Mouse (Mus musculus): ENCODE results near the gene Slc9a4.
"Not testable (repeated sequence)": the region's sequence is repeated elsewhere in the genome, so short reads cannot be mapped to it uniquely, and the experiment has no call there.

Slc9a4 gene

DNA sequence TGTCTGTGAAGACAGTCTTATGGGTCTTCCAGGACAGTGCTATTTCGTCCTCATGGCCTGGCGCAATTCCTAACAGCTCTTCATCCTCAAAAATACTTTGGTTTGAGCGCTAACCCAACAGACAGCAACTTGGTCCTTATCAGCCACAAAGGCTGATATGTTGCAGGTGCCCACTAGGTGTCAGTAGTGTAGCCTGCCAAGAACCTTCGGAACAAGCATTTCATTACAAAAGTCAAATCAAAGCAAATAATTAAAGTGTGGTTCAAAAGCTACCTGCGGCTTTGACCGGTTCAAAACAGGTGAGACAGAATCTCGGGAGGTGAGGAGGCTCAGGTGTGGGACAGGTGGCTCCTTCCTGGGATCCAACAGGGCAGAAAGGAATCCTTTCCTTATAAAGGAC lies at the start of gene Slc9a4:
TSS of gene Slc9a4 (plus strand) at position 298 of the 400 bp plus-strand sequence.
- peak; percentile 13 for DNase-seq (ENCODE audit: low read depth)

DNA sequence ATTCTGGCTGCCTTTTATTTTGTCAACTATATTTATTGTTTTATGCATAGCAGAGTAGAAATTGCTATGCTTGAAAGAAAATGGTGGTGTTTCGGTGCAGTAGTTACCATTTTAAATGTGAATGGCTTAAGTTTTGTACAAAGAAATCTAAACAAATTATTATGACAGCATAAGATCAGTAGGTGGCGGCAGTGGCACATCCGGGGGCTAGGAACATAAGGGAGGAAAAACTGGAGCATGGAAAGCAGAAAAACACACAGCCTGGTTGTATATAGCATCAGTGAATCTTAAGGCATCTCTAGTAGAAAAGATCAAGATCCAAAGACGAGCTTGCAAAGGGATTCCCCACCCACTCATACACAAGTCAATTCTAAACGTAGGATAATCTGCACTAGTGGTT lies 42.3 kb upstream of the Slc9a4 start:
- no peak for DNase-seq (ENCODE audit: low read depth)

DNA sequence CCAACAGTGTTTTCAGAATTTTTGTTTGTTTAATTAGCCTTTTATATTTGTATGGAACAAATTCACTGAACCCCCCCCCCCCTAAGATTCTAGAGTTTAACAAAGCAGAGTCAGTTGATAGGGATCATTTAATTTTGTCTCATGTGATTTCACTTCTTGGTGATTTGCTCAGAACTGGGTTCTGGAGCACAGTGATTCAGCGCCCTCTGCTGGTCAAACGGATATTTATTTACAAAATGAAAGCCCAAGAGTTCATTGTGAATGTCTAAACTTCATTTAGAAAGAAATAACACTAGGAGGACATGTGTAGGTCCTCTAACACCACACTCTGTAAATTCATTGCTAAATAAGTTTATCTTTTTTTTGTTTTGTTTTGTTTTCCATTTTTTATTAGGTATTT lies 35.2 kb upstream of the Slc9a4 start:
- DNase-seq (ENCODE audit: low read depth) = peak; percentile 63

DNA sequence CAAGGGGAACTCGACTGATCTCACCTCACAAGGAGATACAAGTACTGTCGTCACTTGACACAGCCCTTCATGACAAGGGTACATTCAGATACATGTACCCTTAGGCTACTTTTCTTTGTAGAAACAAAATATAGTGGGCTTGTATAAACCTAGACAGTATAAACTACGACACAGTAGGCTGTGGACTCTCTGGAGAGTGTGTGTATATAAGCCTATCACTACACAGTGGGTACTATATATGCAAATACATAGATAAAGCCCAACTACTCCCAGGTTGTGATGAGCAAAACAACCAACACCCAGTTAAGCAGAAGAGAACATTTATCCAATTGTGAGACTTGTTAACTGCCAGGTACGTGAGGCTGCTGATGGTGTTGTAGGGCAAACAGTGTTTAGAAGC lies 33.2 kb upstream of the Slc9a4 start:
- no peak for DNase-seq (ENCODE audit: low read depth)

DNA sequence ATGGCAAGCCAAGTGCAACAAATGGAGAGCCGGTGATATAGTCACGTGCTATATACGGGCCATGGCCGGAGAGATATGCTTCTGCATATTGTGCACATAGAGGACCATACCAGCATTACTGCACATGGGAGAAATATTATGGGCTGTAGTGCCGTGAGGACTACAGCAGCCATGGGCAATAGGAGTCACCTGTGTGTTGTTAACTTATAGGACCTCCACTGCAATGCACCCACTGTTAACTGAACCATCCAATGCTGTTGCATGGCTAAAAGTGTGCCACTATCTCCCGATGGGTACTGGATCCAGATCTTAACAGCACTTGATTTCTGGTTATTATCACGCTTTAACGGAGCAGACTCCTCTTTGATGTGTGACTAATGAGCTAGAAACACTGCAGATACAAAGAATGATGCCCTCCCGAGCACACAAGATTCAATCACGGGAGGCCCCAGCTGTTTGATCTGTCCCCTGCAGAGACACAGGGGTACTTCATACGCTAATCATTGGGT lies 32.8 kb upstream of the Slc9a4 start:
- no peak for DNase-seq (ENCODE audit: low read depth)

DNA sequence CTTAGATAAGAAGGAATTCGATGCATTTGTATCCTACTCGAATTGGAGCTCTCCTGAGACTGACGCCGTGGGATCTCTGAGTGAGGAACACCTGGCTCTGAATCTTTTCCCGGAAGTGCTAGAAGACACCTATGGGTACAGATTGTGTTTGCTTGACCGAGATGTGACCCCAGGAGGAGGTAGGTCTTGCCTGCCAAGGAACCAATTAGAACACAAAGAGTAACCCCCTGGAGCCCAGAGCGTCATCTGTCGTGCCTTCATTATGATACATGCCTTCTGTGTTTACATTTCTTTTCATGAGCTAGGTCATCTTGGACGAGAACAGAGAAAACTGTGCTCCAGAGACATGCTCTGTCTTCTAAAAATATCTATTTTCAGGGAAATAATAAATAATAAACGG lies 32.1 kb upstream of the Slc9a4 start:
- no peak for DNase-seq (ENCODE audit: low read depth)

DNA sequence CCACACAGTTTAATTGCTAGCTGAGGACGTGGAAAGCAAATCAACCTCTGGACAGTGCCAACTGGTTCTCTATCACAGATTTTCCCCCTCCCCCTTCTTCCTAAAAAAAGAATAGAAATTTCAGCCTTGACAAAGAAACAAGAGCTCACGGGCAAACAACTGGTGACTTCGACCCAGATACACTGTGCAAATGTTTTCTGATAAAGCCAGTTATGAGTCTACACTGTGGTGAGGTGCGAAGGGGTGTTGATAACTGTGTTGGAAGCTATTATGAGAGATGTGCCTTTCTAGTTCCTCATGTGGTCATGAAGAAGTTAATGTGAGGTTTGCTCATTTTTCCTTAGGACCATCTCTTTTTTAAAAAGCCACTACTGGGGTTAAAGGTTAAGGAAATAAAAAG lies 10.5 kb upstream of the Slc9a4 start:
- DNase-seq (ENCODE audit: low read depth) = no peak

DNA sequence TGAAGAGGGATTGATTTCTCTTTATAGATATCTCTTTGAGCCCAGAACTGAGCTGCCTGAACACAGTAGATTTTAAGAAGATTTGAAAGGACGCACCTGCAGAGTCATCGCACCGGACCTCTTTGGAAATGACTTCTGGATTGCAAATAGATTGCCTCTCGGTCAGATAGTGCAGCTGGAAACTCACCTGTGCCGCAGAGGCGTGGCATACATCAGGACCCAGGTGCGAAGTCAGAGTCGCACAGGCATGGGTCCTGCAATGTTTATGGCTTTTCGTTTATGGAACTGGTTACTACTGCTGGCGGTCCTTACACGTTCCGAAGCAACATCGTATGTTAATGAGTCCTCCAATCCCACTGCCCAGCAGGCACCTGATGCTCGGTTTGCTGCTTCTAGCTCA lies 388 bp downstream of the Slc9a4 start:
- no peak for DNase-seq (ENCODE audit: low read depth)

DNA sequence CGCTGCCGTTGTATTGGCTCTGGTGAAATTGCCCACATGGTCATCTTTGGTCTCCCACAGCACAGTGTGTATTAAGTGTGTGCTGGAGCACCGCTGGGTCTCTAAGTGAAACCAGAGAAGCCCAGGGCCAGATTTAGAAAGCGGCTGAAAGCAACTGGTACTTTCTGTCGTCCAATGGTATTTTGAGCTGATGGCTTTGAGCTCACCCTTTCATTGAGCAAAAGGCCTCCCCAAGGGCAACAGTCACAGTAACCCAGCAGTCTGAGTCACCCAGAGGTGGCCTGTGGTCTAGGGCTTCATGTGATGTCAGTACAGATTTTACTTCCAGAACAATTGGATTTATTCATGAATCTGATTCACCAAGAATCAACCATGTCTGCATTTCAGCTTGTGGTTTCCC lies 6.9 kb downstream of the Slc9a4 start:
- DNase-seq (ENCODE audit: low read depth) = no peak

DNA sequence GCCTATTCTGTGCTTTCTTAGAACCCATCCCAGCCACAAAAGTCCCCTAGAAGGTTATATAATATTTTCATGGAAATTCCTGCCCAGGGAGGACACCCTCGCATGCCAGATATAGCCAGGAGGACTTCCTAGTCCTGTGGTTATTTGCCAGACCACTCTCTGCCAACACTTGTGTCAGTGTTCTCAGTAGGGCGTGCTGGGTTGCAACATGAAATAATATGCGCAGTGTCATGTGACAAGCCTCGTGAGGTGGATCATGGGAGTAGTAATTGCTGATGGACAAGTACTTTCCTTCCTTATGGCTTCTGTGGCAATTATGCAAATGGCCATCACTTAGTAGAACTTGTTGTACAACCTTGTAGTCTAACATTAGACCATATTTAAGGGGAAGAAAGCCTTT lies 11.1 kb downstream of the Slc9a4 start:
- DNase-seq (ENCODE audit: low read depth) = no peak

DNA sequence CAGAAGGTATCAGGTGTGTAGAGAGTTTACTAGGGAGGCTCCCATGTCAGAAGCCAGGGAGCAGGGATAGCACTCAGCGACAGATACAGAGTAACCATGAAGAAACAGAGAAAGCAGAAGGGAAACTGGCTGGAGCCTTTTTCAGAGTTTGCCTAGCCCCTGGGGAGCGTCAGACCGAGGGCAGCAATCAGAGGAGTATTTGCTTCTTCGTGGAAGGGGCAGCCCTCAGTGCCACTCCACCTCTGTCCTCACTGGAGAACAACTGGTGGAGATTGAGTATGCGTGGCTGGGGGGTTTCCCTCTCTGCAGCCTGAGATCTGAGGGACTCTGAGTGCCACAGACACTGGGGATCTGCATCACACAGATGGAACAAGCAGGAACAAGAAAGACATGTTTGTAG lies 17.9 kb downstream of the Slc9a4 start:
- DNase-seq (ENCODE audit: low read depth) = no peak

DNA sequence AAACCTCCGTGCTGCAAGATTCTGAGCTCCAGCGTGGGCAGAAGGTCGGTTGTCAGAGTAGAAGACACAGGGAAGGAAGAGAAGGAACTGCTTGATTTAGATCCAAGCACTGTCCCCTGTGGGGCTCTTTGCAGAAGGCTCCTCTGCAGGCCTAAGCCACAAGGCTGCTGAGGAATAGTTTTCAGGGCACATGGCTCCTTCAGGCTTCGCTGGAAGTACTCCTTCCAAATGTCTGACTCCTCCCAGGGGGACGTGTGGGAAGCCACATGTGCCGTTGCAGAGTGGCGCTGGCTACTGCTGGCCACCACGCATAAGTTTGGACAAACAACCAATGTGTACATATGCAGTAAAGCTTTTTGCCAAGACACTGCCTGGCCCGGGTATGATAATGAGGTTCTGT lies 19.8 kb downstream of the Slc9a4 start:
- not testable (repeated sequence) for DNase-seq (ENCODE audit: low read depth)

DNA sequence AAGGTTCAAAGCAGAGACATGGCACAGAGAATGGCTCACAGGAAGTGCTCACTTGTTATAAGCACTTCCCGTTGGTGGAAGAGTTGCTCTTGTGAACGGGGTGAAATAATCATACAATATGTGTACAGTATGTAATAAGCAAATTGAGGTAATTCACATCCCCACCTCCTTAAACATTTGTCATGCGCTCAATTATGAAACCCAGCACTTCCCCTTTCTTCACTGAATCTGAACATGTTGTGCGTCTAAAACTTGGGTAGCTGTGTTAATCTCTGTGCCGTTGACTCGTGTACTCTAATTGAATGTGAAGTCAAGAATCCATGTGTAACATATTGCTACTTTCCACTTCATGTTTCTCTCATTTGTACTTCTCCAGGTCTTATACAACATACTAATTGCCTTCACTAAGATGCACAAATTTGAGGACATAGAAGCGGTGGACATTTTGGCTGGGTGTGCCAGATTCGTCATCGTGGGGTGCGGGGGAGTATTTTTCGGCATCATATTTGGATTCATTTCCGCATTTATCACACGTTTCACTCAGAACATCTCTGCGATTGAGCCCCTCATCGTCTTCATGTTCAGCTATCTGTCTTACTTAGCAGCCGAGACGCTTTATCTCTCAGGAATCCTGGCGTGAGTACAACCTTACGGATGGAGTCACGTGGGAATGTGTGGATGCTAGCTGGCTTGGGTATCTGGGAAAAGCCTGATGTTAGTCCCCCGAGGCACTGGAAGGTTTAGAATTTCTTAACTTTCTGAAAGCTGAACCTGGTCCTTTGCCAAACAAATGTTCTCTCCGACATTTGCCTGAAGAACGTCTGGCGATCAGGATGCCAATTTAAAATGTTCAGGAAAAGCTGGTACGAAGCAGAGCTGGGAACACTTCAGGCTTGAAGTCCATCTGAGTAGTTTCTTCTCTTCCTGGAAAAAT lies 20.8 kb downstream of the Slc9a4 start:
- DNase-seq (ENCODE audit: low read depth) = peak; percentile 17

DNA sequence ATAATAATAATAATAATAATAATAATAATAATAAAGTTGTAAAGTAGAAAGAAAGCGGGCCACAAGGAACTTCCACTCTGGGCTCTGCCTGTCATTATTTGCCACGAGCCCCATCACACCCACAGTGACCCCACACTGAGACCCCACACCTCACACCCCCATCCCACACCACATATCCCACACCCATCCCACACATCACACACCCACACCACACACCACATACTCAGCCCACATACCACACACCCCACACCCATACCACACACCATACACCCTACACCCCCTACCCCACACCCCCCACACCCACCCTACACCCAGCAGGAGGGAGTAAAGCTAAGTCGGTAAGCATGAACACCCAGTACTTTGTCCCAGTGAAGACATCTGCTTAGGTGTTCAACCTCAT lies 21.6 kb downstream of the Slc9a4 start:
- DNase-seq (ENCODE audit: low read depth) = no peak

DNA sequence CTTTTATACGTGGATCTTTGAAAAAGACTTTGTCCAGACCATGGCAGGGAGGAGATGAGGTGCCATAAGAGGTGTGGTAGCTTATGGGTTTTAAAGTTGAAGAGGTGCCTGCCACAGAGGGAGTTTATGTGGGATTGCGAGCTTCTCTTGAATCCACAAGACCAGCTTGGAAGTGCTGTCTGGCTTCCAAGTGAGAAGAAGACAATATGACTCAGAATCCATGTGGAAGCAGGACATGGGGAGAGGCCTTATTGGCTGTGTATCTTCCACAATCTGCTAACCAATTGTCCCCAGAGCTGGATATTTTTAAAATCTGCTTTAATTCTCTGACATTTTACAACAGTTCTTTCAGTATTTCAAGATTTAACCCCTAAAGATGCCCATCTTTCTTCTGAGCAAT lies 33.3 kb downstream of the Slc9a4 start:
- DNase-seq (ENCODE audit: low read depth) = no peak

DNA sequence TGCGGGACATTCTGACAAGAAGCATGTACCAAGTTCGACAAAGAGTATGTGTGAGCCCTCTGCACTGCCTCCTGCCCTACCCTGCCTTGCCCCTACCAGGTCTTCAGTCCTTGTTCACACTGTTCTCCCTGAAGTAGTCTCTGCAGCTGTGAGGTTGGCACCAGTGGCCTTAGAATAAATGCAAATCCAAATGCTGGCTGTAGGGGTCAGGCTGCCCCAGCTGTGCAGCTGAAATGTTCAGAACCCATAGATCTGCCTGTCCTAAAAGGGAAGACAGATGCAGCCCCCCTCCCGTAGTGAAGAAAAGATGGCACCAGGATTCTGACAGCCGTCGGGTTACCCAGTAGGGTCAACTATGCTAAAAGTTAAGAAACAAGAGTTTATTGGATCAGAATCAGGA lies 39.2 kb downstream of the Slc9a4 start:
- no peak for DNase-seq (ENCODE audit: low read depth)

DNA sequence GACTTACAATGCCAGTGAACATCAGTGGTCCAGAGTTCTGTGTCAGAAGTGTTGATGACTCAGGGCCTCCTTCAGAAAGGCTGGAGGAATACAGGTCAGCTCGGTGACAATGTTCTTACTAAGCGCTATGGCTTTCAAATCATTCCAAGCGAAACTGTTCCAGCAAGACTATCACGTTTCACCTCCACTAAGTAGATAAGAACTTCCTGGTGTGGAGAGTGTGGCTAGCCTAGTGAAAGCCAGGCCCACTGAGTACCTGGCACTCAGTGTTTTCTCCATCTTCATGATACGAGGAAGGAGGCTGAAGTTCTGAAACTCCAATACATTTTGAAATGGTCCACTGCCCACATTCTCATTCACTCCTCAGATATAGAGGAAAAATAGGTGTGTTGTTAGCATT lies 40.0 kb downstream of the Slc9a4 start:
- no peak for DNase-seq (ENCODE audit: low read depth)

DNA sequence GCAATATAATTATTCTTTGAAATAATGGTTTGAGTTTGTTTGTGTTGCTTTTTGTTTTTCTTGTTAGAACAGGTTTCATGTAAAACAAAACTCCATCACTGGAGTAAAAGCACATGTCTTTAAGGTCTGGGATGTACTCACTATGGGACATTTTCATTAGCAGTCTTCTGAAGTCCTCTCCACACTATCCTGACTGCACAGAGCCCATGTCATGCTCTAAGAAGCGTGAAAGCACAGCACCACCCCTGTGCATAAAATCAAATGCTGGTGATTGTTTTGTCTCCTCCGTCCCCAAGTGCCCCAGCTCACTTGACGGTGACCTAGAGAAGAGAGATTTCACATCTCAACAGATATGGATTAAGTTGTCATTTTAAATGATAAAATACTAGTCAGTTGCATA lies 45.1 kb downstream of the Slc9a4 start:
- no peak for DNase-seq (ENCODE audit: low read depth)

DNA sequence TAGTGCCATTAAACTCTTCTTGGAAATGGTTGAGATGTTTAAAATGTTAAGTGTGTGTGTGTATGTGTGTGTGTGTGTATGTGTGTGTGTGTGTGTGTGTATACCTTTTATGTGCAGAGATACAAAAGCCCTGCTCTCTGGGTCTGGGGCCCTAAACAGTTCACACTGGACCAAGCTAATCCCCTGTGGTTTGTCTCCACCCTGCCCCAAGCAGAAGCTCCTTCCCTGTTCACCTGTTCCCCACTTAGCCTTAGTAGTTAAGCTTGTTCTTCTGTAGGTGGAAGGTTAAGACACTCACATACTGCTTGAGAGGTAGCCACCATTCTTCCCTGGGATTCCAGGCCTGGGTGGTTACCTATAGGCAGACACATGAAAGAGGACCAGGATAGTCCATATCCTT lies 47.1 kb downstream of the Slc9a4 start:
- no peak for DNase-seq (ENCODE audit: low read depth)

DNA sequence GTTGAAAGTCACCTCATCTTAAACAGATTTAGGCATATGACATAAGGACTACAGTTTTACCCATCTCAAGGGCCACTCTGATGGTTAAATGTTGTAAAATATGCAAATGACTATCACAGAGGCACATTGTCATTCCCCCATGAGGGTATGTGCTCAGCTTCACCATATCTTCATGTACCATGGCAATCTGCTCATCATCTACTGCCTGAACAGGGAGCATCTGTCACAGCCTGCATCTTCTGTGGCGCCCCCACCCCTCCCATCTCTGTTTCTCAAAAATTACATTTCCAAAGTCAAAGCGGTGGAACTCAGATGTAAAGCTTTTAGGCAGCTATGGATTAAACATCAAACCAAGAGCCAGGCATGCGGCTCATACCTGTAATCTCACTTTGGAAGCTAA lies 48.6 kb downstream of the Slc9a4 start:
- DNase-seq (ENCODE audit: low read depth) = no peak

DNA sequence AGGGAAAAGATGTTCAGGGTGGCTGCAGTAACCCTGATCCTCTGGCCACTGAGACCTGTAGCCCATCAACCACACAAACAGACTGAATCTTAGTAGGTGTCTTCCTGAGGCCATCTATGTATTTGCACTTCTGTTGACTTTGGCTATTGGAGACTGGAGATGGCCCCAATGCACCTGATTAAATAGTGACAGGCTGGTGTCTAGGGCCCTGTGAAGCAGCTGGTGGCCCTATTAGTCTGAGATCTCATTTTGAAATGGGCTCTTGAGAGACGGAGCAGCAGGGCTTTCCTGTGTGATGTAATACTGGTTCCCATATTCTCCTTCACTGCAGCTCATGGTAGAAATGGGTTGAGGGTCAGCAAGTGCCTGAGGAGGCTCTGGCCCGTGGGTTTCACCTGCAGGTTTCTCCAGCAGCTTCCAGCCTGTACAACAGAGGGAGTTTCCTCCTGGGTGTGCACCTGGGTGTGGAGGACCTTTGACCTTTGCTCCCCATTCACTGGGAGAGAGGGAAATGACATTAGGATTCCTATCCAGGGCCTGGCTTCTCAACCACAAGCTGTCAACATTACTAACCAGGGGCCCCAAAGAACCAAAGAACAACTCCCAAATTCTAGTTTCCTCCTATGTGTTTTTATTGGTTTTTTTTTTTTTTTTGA lies 52.7 kb downstream of the Slc9a4 start:
- DNase-seq (ENCODE audit: low read depth) = no peak

DNA sequence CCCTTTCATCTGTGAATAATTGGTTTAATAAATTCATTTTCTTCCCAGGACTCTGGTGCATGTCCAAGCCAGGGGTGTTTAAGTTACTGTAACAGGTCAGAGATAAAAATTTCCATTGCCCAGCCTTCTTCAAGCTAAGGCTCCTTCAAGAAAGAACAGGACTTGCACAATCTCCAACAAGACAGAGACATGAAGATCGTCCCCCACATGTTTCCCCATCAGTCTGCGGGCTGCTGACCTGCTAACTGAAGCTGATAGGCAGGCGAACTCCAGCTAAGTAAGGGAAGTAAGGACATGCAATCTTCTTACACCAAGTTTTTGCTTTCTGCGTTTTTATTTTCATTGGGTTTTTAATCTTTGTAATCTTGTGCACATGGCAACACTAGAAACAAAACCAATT lies 54.7 kb downstream of the Slc9a4 start:
- peak; percentile 6 for DNase-seq (ENCODE audit: low read depth)

DNA sequence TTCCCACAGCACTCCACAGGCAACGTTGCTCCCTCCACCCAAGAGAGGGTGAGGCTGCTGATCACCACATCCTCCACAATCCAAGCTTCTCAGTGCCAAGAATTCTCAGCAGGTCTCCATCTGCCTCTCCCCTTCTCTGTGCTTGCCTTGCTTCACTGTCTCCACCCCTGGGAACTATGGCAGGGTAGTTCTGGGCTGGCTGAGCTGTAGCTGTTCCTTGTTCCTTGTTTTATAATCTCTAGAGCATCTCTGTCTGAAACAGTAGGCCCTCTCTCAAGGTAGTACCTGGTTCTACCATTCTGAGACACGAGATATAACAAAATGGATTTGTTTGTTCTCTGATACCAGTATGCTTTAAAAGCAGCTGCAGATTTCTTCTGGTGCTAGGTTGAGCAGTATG lies 68.4 kb downstream of the Slc9a4 start:
- no peak for DNase-seq (ENCODE audit: low read depth)

Data from c-Kit-positive CD71-negative TER-119-negative erythroid progenitor cells, embryonic 14.5 days (primary cell).